Mouse (Mus musculus) regulatory T cell (primary cell): ENCODE results near the gene Fastkd3.

Experiments used
- in situ Hi-C: fragments of 300-600 bp; cut with MboI, MseI; formaldehyde crosslinking; loops from one replicate; pipeline ENCODE4 v1.15.1; 2025; ENCODE audit warnings: high pct_unique_total_duplicates

The Fastkd3 gene

DNA sequence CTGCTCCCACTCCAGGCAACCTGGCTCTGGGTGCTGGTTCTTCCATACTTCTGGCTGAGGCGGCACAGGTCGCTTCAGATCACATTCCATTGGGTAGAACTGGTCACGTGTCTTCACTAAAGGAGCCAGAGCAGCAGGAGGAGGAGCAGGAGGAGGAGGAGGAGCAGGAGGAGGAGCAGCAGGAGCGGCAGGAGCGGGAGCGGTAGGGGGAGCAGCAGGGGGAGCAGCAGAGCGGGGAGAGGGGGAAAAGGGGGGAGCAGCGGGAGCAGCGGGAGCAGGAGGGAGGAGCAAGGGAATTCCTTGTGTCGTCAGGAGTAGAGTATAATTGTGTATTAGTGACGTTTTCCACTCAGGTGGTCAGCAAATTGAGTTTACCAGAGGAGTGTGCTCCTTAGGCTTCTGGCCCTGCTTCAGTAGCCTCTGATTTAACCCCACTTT, 23.7 kb downstream of the Fastkd3 start:
- in situ Hi-C loops: no loop called here

DNA sequence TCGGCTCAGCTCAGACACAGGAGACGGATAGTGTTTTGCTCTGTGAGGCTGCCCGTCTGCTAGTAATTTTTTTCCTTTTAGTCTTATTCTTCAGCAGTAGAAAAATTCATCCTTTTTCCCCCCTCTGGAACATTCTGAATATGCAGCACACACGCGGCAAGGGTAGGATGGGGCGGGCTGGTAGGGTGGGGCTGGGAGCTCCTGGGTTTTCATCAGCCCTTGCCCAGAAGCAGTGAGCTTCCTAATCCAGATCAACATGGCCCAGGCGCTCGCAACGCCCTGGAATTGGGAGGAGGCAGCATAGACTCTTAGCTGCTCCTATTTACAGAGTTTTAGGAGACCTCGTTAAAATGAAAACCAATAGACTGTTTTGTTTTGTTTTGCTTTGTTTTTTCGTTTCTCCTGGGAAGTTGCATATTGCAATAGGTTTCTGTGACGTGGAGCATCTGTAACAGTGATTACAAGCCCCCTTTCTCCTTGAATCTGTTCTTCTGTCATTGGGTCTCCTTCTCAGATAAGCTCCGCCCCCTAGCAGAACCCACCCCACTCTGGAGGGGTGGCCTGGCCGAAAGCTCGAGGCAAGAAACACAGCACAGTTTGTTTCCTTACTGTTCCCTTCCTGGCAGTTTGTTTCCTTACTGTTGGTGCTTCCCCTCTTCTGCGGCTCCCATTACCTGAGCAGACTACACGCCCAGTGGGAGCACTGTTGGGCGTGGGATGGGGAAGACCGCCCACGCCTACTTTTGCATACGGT, 25.8 kb downstream of the Fastkd3 start:
- in situ Hi-C loops: no loop called here

- in situ Hi-C loops: no loop called here
These were observed 40.8 kb downstream of the Fastkd3 start for GRCm38 (mm10) chr13:68622792-68623191.

DNA sequence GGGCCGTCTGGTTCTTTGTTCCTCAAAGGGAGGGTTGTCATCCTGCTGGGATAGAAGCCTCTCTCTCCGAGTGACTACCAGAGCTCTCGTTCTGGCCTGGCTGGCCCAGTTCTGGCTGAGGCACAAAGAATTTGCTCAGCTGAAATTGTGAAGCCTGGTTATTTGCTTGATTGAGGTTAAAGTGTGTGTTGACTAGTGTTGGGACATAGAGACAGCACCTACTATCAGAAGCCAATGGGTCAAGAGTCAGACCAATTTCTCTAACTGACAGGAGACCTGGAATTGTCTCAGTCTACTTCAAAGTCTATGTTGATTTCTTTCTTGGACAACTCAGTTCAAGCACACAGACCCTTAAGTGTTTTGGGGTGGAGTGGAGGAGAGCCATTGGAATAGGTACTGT, 45.0 kb downstream of the Fastkd3 start:
- in situ Hi-C loops: no loop called here
